17 mouse cellular contexts compared by ENCODE assay signal in genomic region chr7:122391382-122391781, GRCm38 (mm10).
DNase-seq lines count a peak whose midpoint lies in the region; ATAC-seq and TF ChIP-seq lines count a peak whose summit lies in the region.
"Had no signal": no experiment of that assay in that cellular context is flagged by ENCODE, and none has a peak within 500 bp of the region (broad histone marks: within the 10 kb centered on the region; RNA-seq: fewer than 3 reads in every experiment).

No protein-coding gene starts in this region.

- H3K4me1 ChIP-seq in hindbrain, postnatal 0 days (ENCODE audit: insufficient read depth, low read length), result peaks cover 18% of the 10 kb centered on the region
- peaks cover 25% of the 10 kb centered on the region for H3K4me1 ChIP-seq in hindbrain, embryonic 12.5 days
- peaks cover 25% of the 10 kb centered on the region for H3K4me1 ChIP-seq in cortical plate, adult 2 months (ENCODE audit: control insufficient read depth, insufficient read depth, low read length)

- H3K9ac ChIP-seq in hindbrain, postnatal 0 days (replicated peaks; ENCODE audit: low read length), result no peak overlapping the region
- H3K9ac ChIP-seq in hindbrain, embryonic 12.5 days, result no peak overlapping the region
- H3K9ac ChIP-seq: embryonic facial prominence, embryonic 15.5 days; heart, embryonic 13.5 days; hindbrain, embryonic 14.5 days; kidney, embryonic 15.5 days had no signal

- H3K36me3 ChIP-seq in hindbrain, postnatal 0 days (ENCODE audit: insufficient read depth, low read length), result no peaks in the 10 kb centered on the region
- no peaks in the 10 kb centered on the region for H3K36me3 ChIP-seq in hindbrain, embryonic 12.5 days
- H3K36me3 ChIP-seq: embryonic facial prominence, embryonic 15.5 days; heart, embryonic 13.5 days; kidney, embryonic 15.5 days had no signal

- H3K4me3 ChIP-seq in hindbrain, postnatal 0 days (ENCODE audit: low read length), result no peak overlapping the region
- no peak overlapping the region for H3K4me3 ChIP-seq in hindbrain, embryonic 12.5 days
- no peak overlapping the region for H3K4me3 ChIP-seq in cortical plate, adult 2 months (ENCODE audit: insufficient read depth, low read length)
- H3K4me3 ChIP-seq: embryonic facial prominence, embryonic 15.5 days; heart, embryonic 13.5 days; kidney, embryonic 15.5 days had no signal

- H3K4me2 ChIP-seq in hindbrain, postnatal 0 days (ENCODE audit: low read depth, low read length), result no peak overlapping the region
- H3K4me2 ChIP-seq in hindbrain, embryonic 12.5 days (replicated peaks), result no peak overlapping the region
- H3K4me2 ChIP-seq: embryonic facial prominence, embryonic 15.5 days; heart, embryonic 13.5 days; hindbrain, embryonic 14.5 days; kidney, embryonic 15.5 days; midbrain, embryonic 11.5 days had no signal

- WGBS in hindbrain, postnatal 0 days, result 69% methylated on average over 3 of the region's 3 CpGs
- WGBS in hindbrain, embryonic 12.5 days, result 71% methylated on average over 3 of the region's 3 CpGs

- no peaks in the 10 kb centered on the region for H3K27me3 ChIP-seq in hindbrain, postnatal 0 days (ENCODE audit: insufficient read depth, low read length)
- H3K27me3 ChIP-seq in hindbrain, embryonic 12.5 days, result no peaks in the 10 kb centered on the region
- H3K27me3 ChIP-seq: embryonic facial prominence, embryonic 15.5 days; heart, embryonic 13.5 days; kidney, embryonic 15.5 days had no signal

- no peak for TF ChIP-seq POLR2A in cortical plate, adult 2 months (IDR thresholded peaks at IDR 0.05; ENCODE audit: extremely low read depth, insufficient read depth, low read length)

- peak; percentile 54 for TF ChIP-seq CTCF in hindbrain, postnatal 0 days (IDR thresholded peaks at IDR 0.05; ENCODE audit: low read depth)
- 0 out of 2 replicates have a peak, but pooled peaks have one; percentile 14 for TF ChIP-seq CTCF in cortical plate, adult 2 months (IDR thresholded peaks at IDR 0.05; ENCODE audit: extremely low read depth, insufficient read depth, low read length)

- DNase-seq in hindbrain, postnatal 0 days (ENCODE audit: low spot score), result peak; percentile 39
- peak; percentile 21 to 51 for DNase-seq in spleen, postnatal 36 days (ENCODE audit: low spot score in 2 of 2)
- no peak for DNase-seq in spleen, postnatal 4 days (ENCODE audit: low spot score in 2 of 2)
- peak; percentile 41 to 52 for DNase-seq in thymus, postnatal 36 days
- no peak for DNase-seq in right cerebral cortex, postnatal 4 days
- DNase-seq: cerebellum, adult 9-11 months; gastrocnemius, postnatal 10 days; lung, adult 2 months had no signal

- no peaks in the 10 kb centered on the region for H3K9me3 ChIP-seq in hindbrain, postnatal 0 days (ENCODE audit: low read length)
- no peaks in the 10 kb centered on the region for H3K9me3 ChIP-seq in hindbrain, embryonic 12.5 days (replicated peaks)
- H3K9me3 ChIP-seq: embryonic facial prominence, embryonic 15.5 days; heart, embryonic 13.5 days; kidney, embryonic 15.5 days had no signal

- no peak overlapping the region for H3K27ac ChIP-seq in hindbrain, postnatal 0 days
- H3K27ac ChIP-seq in hindbrain, embryonic 12.5 days, result no peak overlapping the region
- H3K27ac ChIP-seq in cortical plate, adult 2 months (ENCODE audit: insufficient read depth, low read length), result no peak overlapping the region
- H3K27ac ChIP-seq: embryonic facial prominence, embryonic 15.5 days; heart, embryonic 13.5 days; kidney, embryonic 15.5 days had no signal

- no peak for ATAC-seq in hindbrain, postnatal 0 days
- no peak for ATAC-seq in hindbrain, embryonic 12.5 days (ENCODE audit: low FRiP score)
- ATAC-seq in cerebellum, adult (ENCODE audit: insufficient number of reproducible peaks, low FRiP score, low TSS enrichment), result no peak
- ATAC-seq: forebrain, embryonic 14.5 days had no signal

Comparison
In these comparisons a context has a peak if more than half of its experiments do, and no peak if none do; other contexts are left out.
1. DNase-seq: peak in hindbrain, postnatal 0 days (single experiment), spleen, postnatal 36 days (2 of 2) and thymus, postnatal 36 days (2 of 2); none in spleen, postnatal 4 days (0 of 2) and right cerebral cortex, postnatal 4 days (single experiment).